Mouse (Mus musculus): Measurements from ENCODE around the gene Htr5a. TPM values are rescaled to one million over a fixed set of nuclear protein-coding genes. Genes with fewer than 3 reads are reported as not detected.

Htr5a gene
- polyA plus RNA-seq, 2 experiments: not detected

DNA sequence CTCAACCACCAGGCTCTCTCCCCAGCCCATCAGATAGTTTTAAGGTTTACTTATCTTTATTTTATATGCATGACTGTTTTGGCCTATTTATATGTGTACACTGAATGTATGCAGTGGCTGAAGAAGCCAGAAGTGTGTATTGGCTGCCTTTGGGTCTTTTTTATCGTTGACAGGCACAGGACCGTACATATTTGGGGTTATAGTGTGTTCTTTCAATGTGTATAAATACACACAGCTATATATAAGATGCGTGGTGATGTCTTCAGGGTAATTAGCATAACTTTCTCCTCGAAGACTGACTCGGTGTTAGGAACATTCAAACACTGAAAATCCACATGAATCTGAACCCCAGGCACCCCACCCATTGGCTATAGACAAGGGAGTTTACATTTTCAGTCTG lies 32.3 kb downstream of the Htr5a start:
- Histone ChIP-seq H3K4me3 (ENCODE audit: insufficient read depth in 1 of 2, low read depth in 2 of 2, low read length in 2 of 2) (no peak overlapping the region), H3K9me3 (ENCODE audit: control insufficient read depth, low read length) (no peaks in the 10 kb centered on the region), H3K9ac (replicated peaks) (no peak overlapping the region), H3K4me1 (replicated peaks; ENCODE audit: control insufficient read depth in 2 of 2, insufficient read depth in 2 of 2, low read length in 1 of 2) (no peaks in the 10 kb centered on the region), H3K4me2 (ENCODE audit: low read depth) (no peak overlapping the region), H3K36me3 (replicated peaks; ENCODE audit: control insufficient read depth, insufficient read depth, low read depth) (no peaks in the 10 kb centered on the region), H3K27me3 (ENCODE audit: control insufficient read depth, insufficient read depth, low read length) (no peaks in the 10 kb centered on the region), H3K27ac (no peak overlapping the region)
- DNase-seq (ENCODE audit: low read depth in 3 of 3, low spot score in 3 of 3) (no peak), ATAC-seq (ENCODE audit: insufficient read depth) (no peak)
- WGBS (ENCODE audit: insufficient replicate concordance): 55% methylated on average over 5 of the region's 5 CpGs
- TF ChIP-seq CTCF (IDR thresholded peaks at IDR 0.05; ENCODE audit: low read depth) (no peak), EP300 (IDR thresholded peaks at IDR 0.05; ENCODE audit: low read depth) (no peak)

GRCm38 (mm10) chr5:27875341-27876105 lies 33.6 kb downstream of the Htr5a start:
- H3K36me3 ChIP-seq (replicated peaks; ENCODE audit: control insufficient read depth, insufficient read depth, low read depth): no peaks in the 10 kb centered on the region
- TF ChIP-seq CTCF (IDR thresholded peaks at IDR 0.05; ENCODE audit: low read depth) (no peak), EP300 (IDR thresholded peaks at IDR 0.05; ENCODE audit: low read depth) (no peak)
- no peak for ATAC-seq (ENCODE audit: insufficient read depth)
- DNase-seq (ENCODE audit: low read depth in 3 of 3, low spot score in 3 of 3): no peak
- no peaks in the 10 kb centered on the region for H3K9me3 ChIP-seq (ENCODE audit: control insufficient read depth, low read length)
- H3K9ac ChIP-seq (replicated peaks): no peak overlapping the region
- H3K4me2 ChIP-seq (ENCODE audit: low read depth): no peak overlapping the region
- H3K27ac ChIP-seq: no peak overlapping the region
- H3K4me3 ChIP-seq (ENCODE audit: insufficient read depth in 1 of 2, low read depth in 2 of 2, low read length in 2 of 2): no peak overlapping the region
- 38% methylated on average over 4 of the region's 4 CpGs for WGBS (ENCODE audit: insufficient replicate concordance)
- H3K4me1 ChIP-seq (replicated peaks; ENCODE audit: control insufficient read depth in 2 of 2, insufficient read depth in 2 of 2, low read length in 1 of 2): no peaks in the 10 kb centered on the region
- H3K27me3 ChIP-seq (ENCODE audit: control insufficient read depth, insufficient read depth, low read length): no peaks in the 10 kb centered on the region

DNA sequence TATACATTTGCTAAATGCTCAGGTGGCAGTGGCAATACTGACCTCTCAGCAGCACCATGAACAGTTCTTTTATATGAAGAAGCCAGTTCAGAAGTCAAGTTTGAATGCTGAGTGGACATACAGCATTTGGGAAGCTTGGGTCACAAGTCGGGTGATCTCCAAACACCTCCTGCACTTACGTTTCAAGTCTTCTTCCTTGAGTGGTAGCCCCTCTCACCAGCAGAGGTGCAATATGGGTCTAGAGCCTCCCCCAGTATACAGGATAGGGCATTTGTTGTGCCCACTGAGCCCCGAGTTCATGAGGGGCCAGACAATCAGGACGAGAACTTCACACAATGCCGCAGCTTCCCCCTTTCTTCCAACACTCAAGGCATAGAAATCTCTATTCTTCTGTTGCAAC lies 36.4 kb downstream of the Htr5a start:
- no peaks in the 10 kb centered on the region for H3K9me3 ChIP-seq (ENCODE audit: control insufficient read depth, low read length)
- TF ChIP-seq EP300 (IDR thresholded peaks at IDR 0.05; ENCODE audit: low read depth) (no peak), CTCF (IDR thresholded peaks at IDR 0.05; ENCODE audit: low read depth) (no peak)
- ATAC-seq (ENCODE audit: insufficient read depth) (no peak), DNase-seq (ENCODE audit: low read depth in 3 of 3, low spot score in 3 of 3) (no peak)
- H3K9ac ChIP-seq (replicated peaks): no peak overlapping the region
- no peak overlapping the region for H3K4me3 ChIP-seq (ENCODE audit: insufficient read depth in 1 of 2, low read depth in 2 of 2, low read length in 2 of 2)
- H3K36me3 ChIP-seq (replicated peaks; ENCODE audit: control insufficient read depth, insufficient read depth, low read depth): no peaks in the 10 kb centered on the region
- no peaks in the 10 kb centered on the region for H3K4me1 ChIP-seq (replicated peaks; ENCODE audit: control insufficient read depth in 2 of 2, insufficient read depth in 2 of 2, low read length in 1 of 2)
- no peak overlapping the region for H3K4me2 ChIP-seq (ENCODE audit: low read depth)
- H3K27ac ChIP-seq: no peak overlapping the region
- no peaks in the 10 kb centered on the region for H3K27me3 ChIP-seq (ENCODE audit: control insufficient read depth, insufficient read depth, low read length)
- WGBS (ENCODE audit: insufficient replicate concordance): 57% methylated on average over 5 of the region's 5 CpGs

DNA sequence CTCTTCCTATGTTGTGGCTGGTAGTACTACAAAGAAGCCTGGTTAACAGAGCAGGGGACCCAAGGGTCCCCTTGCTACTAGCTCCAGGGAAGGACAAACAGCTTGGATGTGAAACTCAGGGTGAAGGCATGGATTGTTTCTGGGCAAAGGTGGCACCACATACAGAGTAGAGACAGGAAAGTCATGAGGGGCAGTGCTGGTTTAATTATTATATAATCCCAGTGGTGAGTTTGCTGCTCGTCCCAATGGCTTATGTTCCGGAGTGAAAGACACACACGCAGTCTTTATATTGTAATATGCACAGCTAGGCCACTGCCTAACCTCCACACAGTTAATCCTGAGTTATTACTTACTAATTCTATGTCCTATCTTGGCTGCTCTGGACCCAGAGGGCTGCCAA lies 37.8 kb downstream of the Htr5a start:
- 47% methylated on average over 3 of the region's 3 CpGs for WGBS (ENCODE audit: insufficient replicate concordance)
- DNase-seq (ENCODE audit: low read depth in 3 of 3, low spot score in 3 of 3): no peak
- no peak overlapping the region for H3K27ac ChIP-seq
- H3K4me2 ChIP-seq (ENCODE audit: low read depth): no peak overlapping the region
- H3K4me3 ChIP-seq (ENCODE audit: insufficient read depth in 1 of 2, low read depth in 2 of 2, low read length in 2 of 2): no peak overlapping the region
- no peaks in the 10 kb centered on the region for H3K27me3 ChIP-seq (ENCODE audit: control insufficient read depth, insufficient read depth, low read length)
- no peak overlapping the region for H3K9ac ChIP-seq (replicated peaks)
- H3K9me3 ChIP-seq (ENCODE audit: control insufficient read depth, low read length): no peaks in the 10 kb centered on the region
- no peak for ATAC-seq (ENCODE audit: insufficient read depth)
- H3K36me3 ChIP-seq (replicated peaks; ENCODE audit: control insufficient read depth, insufficient read depth, low read depth): no peaks in the 10 kb centered on the region
- TF ChIP-seq CTCF (IDR thresholded peaks at IDR 0.05; ENCODE audit: low read depth): no peak
- no peak for TF ChIP-seq EP300 (IDR thresholded peaks at IDR 0.05; ENCODE audit: low read depth)
- H3K4me1 ChIP-seq (replicated peaks; ENCODE audit: control insufficient read depth in 2 of 2, insufficient read depth in 2 of 2, low read length in 1 of 2): no peaks in the 10 kb centered on the region

GRCm38 (mm10) chr5:27880329-27881036 lies 38.5 kb downstream of the Htr5a start:
- no peak for ATAC-seq (ENCODE audit: insufficient read depth)
- H3K36me3 ChIP-seq (replicated peaks; ENCODE audit: control insufficient read depth, insufficient read depth, low read depth): no peaks in the 10 kb centered on the region
- H3K9me3 ChIP-seq (ENCODE audit: control insufficient read depth, low read length): no peaks in the 10 kb centered on the region
- no peak overlapping the region for H3K4me2 ChIP-seq (ENCODE audit: low read depth)
- no peaks in the 10 kb centered on the region for H3K27me3 ChIP-seq (ENCODE audit: control insufficient read depth, insufficient read depth, low read length)
- no peak overlapping the region for H3K9ac ChIP-seq (replicated peaks)
- 40% methylated on average over 3 of the region's 3 CpGs for WGBS (ENCODE audit: insufficient replicate concordance)
- H3K4me1 ChIP-seq (replicated peaks; ENCODE audit: control insufficient read depth in 2 of 2, insufficient read depth in 2 of 2, low read length in 1 of 2): no peaks in the 10 kb centered on the region
- no peak for DNase-seq (ENCODE audit: low read depth in 3 of 3, low spot score in 3 of 3)
- no peak overlapping the region for H3K4me3 ChIP-seq (ENCODE audit: insufficient read depth in 1 of 2, low read depth in 2 of 2, low read length in 2 of 2)
- TF ChIP-seq CTCF (IDR thresholded peaks at IDR 0.05; ENCODE audit: low read depth) (no peak), EP300 (IDR thresholded peaks at IDR 0.05; ENCODE audit: low read depth) (no peak)
- H3K27ac ChIP-seq: no peak overlapping the region

Measured in liver, embryonic 14.5 days (tissue).